In the genomic region with DNA sequence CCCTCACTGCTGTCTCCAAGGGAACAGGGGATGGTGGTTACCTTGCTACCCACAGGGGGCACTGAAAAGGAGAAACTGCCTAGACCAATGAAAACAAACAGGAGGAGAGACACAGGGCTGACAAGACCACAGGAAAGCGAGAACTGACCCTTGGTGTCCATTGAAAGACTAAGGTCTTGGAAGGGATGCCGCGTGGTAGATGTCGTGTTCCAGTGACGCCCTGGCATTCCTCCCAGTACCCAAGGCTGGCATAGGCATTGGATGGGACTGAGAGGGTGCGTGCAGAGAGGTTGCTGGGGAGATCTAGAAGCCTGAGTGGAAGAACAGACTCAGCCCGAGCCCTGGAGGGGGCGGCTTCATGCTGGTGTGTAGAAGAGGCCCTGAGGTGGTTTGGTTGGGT, we compare ENCODE assay signal across 20 mouse cellular contexts.
DNase-seq lines count a peak whose midpoint lies in the region; ATAC-seq and TF ChIP-seq lines count a peak whose summit lies in the region.
"Had no signal": no experiment of that assay in that cellular context is flagged by ENCODE, and none has a peak within 500 bp of the region (broad histone marks: within the 10 kb centered on the region; RNA-seq: fewer than 3 reads in every experiment).

No protein-coding gene starts in this region.

- H3K36me3 ChIP-seq in hindbrain, embryonic 16.5 days (ENCODE audit: control insufficient read depth, insufficient read depth, low read length), result no peaks in the 10 kb centered on the region
- no peaks in the 10 kb centered on the region for H3K36me3 ChIP-seq in hindbrain, embryonic 12.5 days
- no peaks in the 10 kb centered on the region for H3K36me3 ChIP-seq in liver, embryonic 11.5 days (ENCODE audit: control insufficient read depth, insufficient read depth, low read length)
- H3K36me3 ChIP-seq in liver, postnatal 0 days (replicated peaks; ENCODE audit: insufficient read depth, low read length), result no peaks in the 10 kb centered on the region
- no peaks in the 10 kb centered on the region for H3K36me3 ChIP-seq in neural tube, embryonic 13.5 days
- H3K36me3 ChIP-seq: forebrain, embryonic 15.5 days; heart, embryonic 10.5 days; limb, embryonic 15.5 days; liver, embryonic 15.5 days; midbrain, embryonic 10.5 days had no signal

- H3K9ac ChIP-seq in hindbrain, embryonic 16.5 days (ENCODE audit: low read depth, low read length), result no peak overlapping the region
- H3K9ac ChIP-seq in hindbrain, embryonic 12.5 days, result no peak overlapping the region
- H3K9ac ChIP-seq in liver, embryonic 11.5 days (ENCODE audit: low read depth, low read length), result no peak overlapping the region
- no peak overlapping the region for H3K9ac ChIP-seq in liver, postnatal 0 days (replicated peaks)
- 0 out of 2 replicates have a peak overlapping the region, but pooled peaks have one; percentile 12 for H3K9ac ChIP-seq in neural tube, embryonic 13.5 days
- H3K9ac ChIP-seq: forebrain, embryonic 15.5 days; limb, embryonic 15.5 days; liver, embryonic 15.5 days had no signal

- TF ChIP-seq CTCF in cerebellum, adult 2 months (IDR thresholded peaks at IDR 0.05; ENCODE audit: borderline replicate concordance, insufficient read depth, low read depth, low read length), result no peak
- no peak for TF ChIP-seq CTCF in liver, postnatal 0 days (IDR thresholded peaks at IDR 0.05; ENCODE audit: low read depth)

- H3K4me2 ChIP-seq in hindbrain, embryonic 16.5 days (ENCODE audit: low read length), result no peak overlapping the region
- H3K4me2 ChIP-seq in hindbrain, embryonic 12.5 days (replicated peaks), result no peak overlapping the region
- no peak overlapping the region for H3K4me2 ChIP-seq in liver, embryonic 11.5 days
- no peak overlapping the region for H3K4me2 ChIP-seq in liver, postnatal 0 days (ENCODE audit: low read depth, low read length)
- no peak overlapping the region for H3K4me2 ChIP-seq in neural tube, embryonic 13.5 days
- H3K4me2 ChIP-seq: forebrain, embryonic 15.5 days; limb, embryonic 15.5 days; liver, embryonic 15.5 days had no signal

- DNase-seq in cerebellum, adult 2 months, result no peak
- DNase-seq in cerebellum, adult 18-20 months, result no peak
- DNase-seq in liver, embryonic 11.5 days (ENCODE audit: low spot score), result no peak
- no peak for DNase-seq in liver, postnatal 0 days
- DNase-seq in layer of hippocampus, adult 18-20 months (ENCODE audit: low spot score in 2 of 2), result no peak
- DNase-seq: adrenal gland, adult 8-10 months; heart, postnatal 4 days; kidney, adult 18-20 months; layer of hippocampus, adult 9-11 months; thymus, postnatal 14 days had no signal

- peaks cover 50% of the 10 kb centered on the region for H3K4me1 ChIP-seq in cerebellum, adult 2 months (ENCODE audit: control insufficient read depth, insufficient read depth, low read length)
- H3K4me1 ChIP-seq in hindbrain, embryonic 16.5 days (ENCODE audit: control insufficient read depth, insufficient read depth, low read depth, low read length), result peaks cover 16% of the 10 kb centered on the region
- peaks cover 24% of the 10 kb centered on the region for H3K4me1 ChIP-seq in hindbrain, embryonic 12.5 days
- no peaks in the 10 kb centered on the region for H3K4me1 ChIP-seq in liver, embryonic 11.5 days (replicated peaks; ENCODE audit: control insufficient read depth, insufficient read depth, low read length)
- H3K4me1 ChIP-seq in liver, postnatal 0 days (ENCODE audit: insufficient read depth), result no peaks in the 10 kb centered on the region
- peaks cover 36% of the 10 kb centered on the region for H3K4me1 ChIP-seq in neural tube, embryonic 13.5 days (replicated peaks)
- H3K4me1 ChIP-seq: forebrain, embryonic 15.5 days; limb, embryonic 15.5 days; liver, embryonic 15.5 days had no signal

- H3K4me3 ChIP-seq in cerebellum, adult 2 months (replicated peaks; ENCODE audit: insufficient read depth, low read depth, low read length), result no peak overlapping the region
- no peak overlapping the region for H3K4me3 ChIP-seq in hindbrain, embryonic 16.5 days (ENCODE audit: low read length)
- H3K4me3 ChIP-seq in hindbrain, embryonic 12.5 days, result no peak overlapping the region
- no peak overlapping the region for H3K4me3 ChIP-seq in liver, embryonic 11.5 days (ENCODE audit: low read depth, low read length)
- no peak overlapping the region for H3K4me3 ChIP-seq in liver, postnatal 0 days (ENCODE audit: low read depth, low read length)
- no peak overlapping the region for H3K4me3 ChIP-seq in neural tube, embryonic 13.5 days
- H3K4me3 ChIP-seq: forebrain, embryonic 15.5 days; heart, embryonic 10.5 days; limb, embryonic 15.5 days; liver, embryonic 15.5 days; midbrain, embryonic 10.5 days had no signal

- no peaks in the 10 kb centered on the region for H3K27me3 ChIP-seq in cerebellum, adult 2 months (ENCODE audit: control insufficient read depth, insufficient read depth, low read length)
- H3K27me3 ChIP-seq in hindbrain, embryonic 16.5 days (replicated peaks; ENCODE audit: control insufficient read depth, insufficient read depth, low read length), result no peaks in the 10 kb centered on the region
- H3K27me3 ChIP-seq in hindbrain, embryonic 12.5 days, result no peaks in the 10 kb centered on the region
- H3K27me3 ChIP-seq in liver, embryonic 11.5 days (replicated peaks; ENCODE audit: control insufficient read depth, insufficient read depth, low read length), result no peaks in the 10 kb centered on the region
- H3K27me3 ChIP-seq in liver, postnatal 0 days (ENCODE audit: insufficient read depth, low read length), result no peaks in the 10 kb centered on the region
- H3K27me3 ChIP-seq in neural tube, embryonic 13.5 days, result no peaks in the 10 kb centered on the region
- H3K27me3 ChIP-seq: forebrain, embryonic 15.5 days; limb, embryonic 15.5 days; liver, embryonic 15.5 days had no signal

- WGBS in cerebellum, adult 2 months, result 73% methylated on average over 8 of the region's 8 CpGs
- WGBS in hindbrain, embryonic 16.5 days, result 70% methylated on average over 8 of the region's 8 CpGs
- WGBS in hindbrain, embryonic 12.5 days, result 87% methylated on average over 8 of the region's 8 CpGs
- WGBS in liver, embryonic 11.5 days, result 82% methylated on average over 8 of the region's 8 CpGs
- WGBS in liver, postnatal 0 days (ENCODE audit: insufficient replicate concordance), result 78% methylated on average over 8 of the region's 8 CpGs
- WGBS in neural tube, embryonic 13.5 days, result 83% methylated on average over 8 of the region's 8 CpGs

- TF ChIP-seq EP300 in liver, postnatal 0 days (IDR thresholded peaks at IDR 0.05; ENCODE audit: low read depth), result no peak

- no peak for TF ChIP-seq POLR2A in cerebellum, adult 2 months (IDR thresholded peaks at IDR 0.05; ENCODE audit: borderline replicate concordance, insufficient read depth, low read length)

- H3K27ac ChIP-seq in cerebellum, adult 2 months (ENCODE audit: insufficient read depth, low read length), result peak overlapping the region; percentile 48
- peak overlapping the region; percentile 29 for H3K27ac ChIP-seq in hindbrain, embryonic 16.5 days (ENCODE audit: low read depth, low read length)
- no peak overlapping the region for H3K27ac ChIP-seq in hindbrain, embryonic 12.5 days
- H3K27ac ChIP-seq in liver, embryonic 11.5 days (ENCODE audit: low read depth, low read length), result peak overlapping the region; percentile 32; the same call in 1 of the 2 replicates
- H3K27ac ChIP-seq in liver, postnatal 0 days (ENCODE audit: low read depth), result no peak overlapping the region
- H3K27ac ChIP-seq in neural tube, embryonic 13.5 days (replicated peaks), result peak overlapping the region; percentile 59
- H3K27ac ChIP-seq: forebrain, embryonic 15.5 days; heart, embryonic 10.5 days; limb, embryonic 15.5 days; liver, embryonic 15.5 days; midbrain, embryonic 10.5 days had no signal

- H3K9me3 ChIP-seq in hindbrain, embryonic 16.5 days (ENCODE audit: control insufficient read depth, low read length), result no peaks in the 10 kb centered on the region
- H3K9me3 ChIP-seq in hindbrain, embryonic 12.5 days (replicated peaks), result no peaks in the 10 kb centered on the region
- H3K9me3 ChIP-seq in liver, embryonic 11.5 days (ENCODE audit: control insufficient read depth, low read length), result no peaks in the 10 kb centered on the region
- no peaks in the 10 kb centered on the region for H3K9me3 ChIP-seq in liver, postnatal 0 days (ENCODE audit: low read length)
- H3K9me3 ChIP-seq in neural tube, embryonic 13.5 days, result no peaks in the 10 kb centered on the region
- H3K9me3 ChIP-seq: forebrain, embryonic 15.5 days; heart, embryonic 10.5 days; limb, embryonic 15.5 days; liver, embryonic 15.5 days; midbrain, embryonic 10.5 days had no signal

- no peak for ATAC-seq in hindbrain, embryonic 16.5 days
- no peak for ATAC-seq in hindbrain, embryonic 12.5 days (ENCODE audit: low FRiP score)
- ATAC-seq in liver, embryonic 11.5 days (replicated peaks; ENCODE audit: low FRiP score), result no peak
- ATAC-seq in liver, postnatal 0 days, result no peak
- no peak for ATAC-seq in neural tube, embryonic 13.5 days (ENCODE audit: low read depth)
- ATAC-seq: activated CD4-positive, CD25-positive, alpha-beta regulatory T cell, adult 4 months; forebrain, embryonic 15.5 days; lung, postnatal 0 days had no signal

Comparison
In these comparisons a context has a peak if more than half of its experiments do, and no peak if none do; other contexts are left out.
1. H3K27ac ChIP-seq: peak in cerebellum, adult 2 months (single experiment), hindbrain, embryonic 16.5 days (single experiment), liver, embryonic 11.5 days (single experiment) and neural tube, embryonic 13.5 days (single experiment); none in hindbrain, embryonic 12.5 days (single experiment) and liver, postnatal 0 days (single experiment).